Mouse (Mus musculus) limb, embryonic 14.5 days (tissue): ENCODE data around the gene Fut11. TPM values are rescaled to one million over a fixed set of nuclear protein-coding genes. Genes with fewer than 3 reads are reported as not detected.

Source experiments
- ATAC-seq: fragments of 200-750 bp; cut with Nextera tagmentation; 2 replicates; pipeline ENCODE4 v1.8.0; 2017; ENCODE audit warnings: low read depth, moderate number of reproducible peaks, moderate TSS enrichment; ENCODE audit not compliant: low FRiP score
- DNase-seq: peaks from one replicate; pipeline ENCODE4 v3.0.0-alpha.2; 2015; ENCODE audit warnings: low spot score
- H3K27ac ChIP-seq: fragments of 300-500 bp; sonication (generic); replicated peaks from 2 replicates; pipeline ENCODE4 v1.5.1; 2014; ENCODE audit warnings: low read depth, mild to moderate bottlenecking, low read length, moderate library complexity, mixed read lengths
- H3K27me3 ChIP-seq: fragments of 300-500 bp; sonication (generic); 2 replicates; pipeline ENCODE4 v1.6.1; 2014; ENCODE audit warnings: low read length, mixed read lengths; ENCODE audit not compliant: control insufficient read depth, insufficient read depth
- H3K36me3 ChIP-seq: fragments of 300-500 bp; sonication (generic); 2 replicates; pipeline ENCODE4 v1.6.1; 2014; ENCODE audit warnings: mild to moderate bottlenecking, low read length, moderate library complexity, mixed read lengths; ENCODE audit not compliant: control insufficient read depth, insufficient read depth
- H3K4me1 ChIP-seq: fragments of 300-500 bp; sonication (generic); 2 replicates; pipeline ENCODE4 v1.6.1; 2014; ENCODE audit warnings: antibody characterized with exemption, low read length, mixed read lengths; ENCODE audit not compliant: control insufficient read depth, insufficient read depth
- H3K4me2 ChIP-seq: fragments of 300-500 bp; sonication (generic); replicated peaks from 2 replicates; pipeline ENCODE4 v1.6.1; 2014; ENCODE audit warnings: low read depth, mild to moderate bottlenecking, low read length, moderate library complexity; ENCODE audit not compliant: severe bottlenecking
- H3K4me3 ChIP-seq: fragments of 300-500 bp; sonication (generic); replicated peaks from 2 replicates; pipeline ENCODE4 v1.5.1; 2014; ENCODE audit warnings: low read length
- H3K9ac ChIP-seq: fragments of 300-500 bp; sonication (generic); 2 replicates; pipeline ENCODE4 v1.6.1; 2014; ENCODE audit warnings: mild to moderate bottlenecking, low read depth, low read length, moderate library complexity; ENCODE audit not compliant: severe bottlenecking
- H3K9me3 ChIP-seq: fragments of 300-500 bp; sonication (generic); 2 replicates; pipeline ENCODE4 v1.6.1; 2016; ENCODE audit warnings: low read length; ENCODE audit not compliant: control insufficient read depth
- POLR2A ChIP-seq: fragments of 200-500 bp; IDR thresholded peaks from 2 replicates; pipeline ENCODE4 v1.8.0; 2012; ENCODE audit warnings: inconsistent platforms, mild to moderate bottlenecking, moderate library complexity, borderline replicate concordance; ENCODE audit not compliant: insufficient read depth, insufficient read length; ENCODE audit errors: extremely low read depth
- WGBS: fragments of 180-500 bp; shearing (Covaris S2); extraction: QIAGEN DNeasy Blood & Tissue Kit; methylation state at CpG from one replicate; pipeline ENCODE4 v1.1.7; 2014; 5-methylcytosine and 5-hydroxymethylcytosine counted together
- polyA plus RNA-seq, 2 experiments: library from polyadenylated mRNA; depleted of rRNA in 1 of 2; stranded (reverse) in 1 of 2; unstranded in 1 of 2; fragments of >200 nt; fragmentation: Nextera tagmentation in 1 of 2; extraction: Ambion mirVana in 1 of 2; gene quantifications; 2 replicates each; pipeline versions ENCODE4 v1.2.1 to v1.2.3; 2012 to 2014

Fut11 gene
- polyA plus RNA-seq, 2 experiments, result 22.6 to 26.9 TPM

GRCm38 (mm10) chr14:20729871-20730270 lies 35.1 kb downstream of the Fut11 start:
- H3K4me3 ChIP-seq, result no peak overlapping the region
- no peak overlapping the region for H3K27ac ChIP-seq
- DNase-seq, result no peak
- no peak for TF ChIP-seq POLR2A
- no peaks in the 10 kb centered on the region for H3K9me3 ChIP-seq
- no peaks in the 10 kb centered on the region for H3K27me3 ChIP-seq
- no peaks in the 10 kb centered on the region for H3K4me1 ChIP-seq
- peaks cover 69% of the 10 kb centered on the region for H3K36me3 ChIP-seq
- no peak overlapping the region for H3K9ac ChIP-seq
- 94% methylated on average over 9 of the region's 9 CpGs for WGBS
- ATAC-seq, result no peak
- no peak overlapping the region for H3K4me2 ChIP-seq

- H3K4me3 ChIP-seq, result no peak overlapping the region
- H3K9me3 ChIP-seq, result no peaks in the 10 kb centered on the region
- peaks cover 64% of the 10 kb centered on the region for H3K36me3 ChIP-seq
- no peaks in the 10 kb centered on the region for H3K27me3 ChIP-seq
- H3K27ac ChIP-seq, result no peak overlapping the region
- no peaks in the 10 kb centered on the region for H3K4me1 ChIP-seq
- DNase-seq (no peak), ATAC-seq (no peak)
- no peak overlapping the region for H3K4me2 ChIP-seq
- TF ChIP-seq POLR2A, result no peak
- WGBS, result 83% methylated on average over 9 of the region's 9 CpGs
- no peak overlapping the region for H3K9ac ChIP-seq
Measured at GRCm38 (mm10) chr14:20730853-20731602, 36.3 kb downstream of the Fut11 start.

DNA sequence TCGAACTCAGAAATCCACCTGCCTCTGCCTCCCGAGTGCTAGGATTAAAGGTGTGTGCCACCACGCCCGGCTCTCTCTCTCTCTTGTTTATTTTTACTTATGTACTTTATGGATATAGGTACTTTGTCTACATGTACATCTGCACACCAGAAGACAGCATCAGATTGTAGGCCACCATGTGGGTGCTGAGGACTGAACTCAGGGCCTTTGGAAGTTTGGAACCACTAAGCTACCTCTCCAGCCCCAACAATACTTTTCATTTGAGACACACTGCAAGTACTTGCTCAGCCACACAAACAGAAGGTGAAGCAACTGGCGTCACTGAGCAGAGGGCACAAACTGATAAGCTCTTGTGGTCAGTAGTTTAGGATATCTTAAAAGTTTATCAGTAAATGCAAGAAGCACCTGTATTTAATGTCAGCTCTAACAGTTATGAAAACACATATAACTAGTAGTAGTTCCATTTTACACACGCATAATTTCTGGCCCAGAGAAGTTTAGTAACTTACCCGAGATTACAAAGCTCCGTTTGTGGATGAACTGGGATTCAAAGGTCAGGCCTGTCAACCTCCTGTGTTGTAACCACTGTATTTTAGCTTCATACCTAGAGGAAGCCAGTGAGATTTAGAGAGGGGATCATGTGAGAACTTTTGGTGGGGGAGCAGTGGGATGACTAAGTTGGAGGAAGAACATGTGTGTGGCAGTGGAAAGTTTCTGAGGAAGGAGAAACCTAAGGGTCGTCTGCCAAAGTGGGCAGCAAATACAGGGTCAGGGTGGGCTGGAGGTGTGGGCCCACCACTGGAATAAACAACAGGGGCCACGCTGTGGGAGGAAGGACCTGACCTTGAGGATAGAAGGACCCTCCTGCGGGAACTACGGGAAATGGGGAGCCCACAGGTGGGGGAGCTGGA lies 38.5 kb downstream of the Fut11 start:
- peaks cover 61% of the 10 kb centered on the region for H3K36me3 ChIP-seq
- WGBS, result 51% methylated on average over 12 of the region's 12 CpGs
- H3K4me3 ChIP-seq, result peak overlapping the region; percentile 80
- no peaks in the 10 kb centered on the region for H3K4me1 ChIP-seq
- peak overlapping the region; percentile 92 for H3K27ac ChIP-seq
- no peaks in the 10 kb centered on the region for H3K27me3 ChIP-seq
- peak overlapping the region; percentile 84 for H3K4me2 ChIP-seq
- no peaks in the 10 kb centered on the region for H3K9me3 ChIP-seq
- TF ChIP-seq POLR2A, result no peak
- DNase-seq (no peak), ATAC-seq (no peak)
- peak overlapping the region; percentile 93 for H3K9ac ChIP-seq

DNA sequence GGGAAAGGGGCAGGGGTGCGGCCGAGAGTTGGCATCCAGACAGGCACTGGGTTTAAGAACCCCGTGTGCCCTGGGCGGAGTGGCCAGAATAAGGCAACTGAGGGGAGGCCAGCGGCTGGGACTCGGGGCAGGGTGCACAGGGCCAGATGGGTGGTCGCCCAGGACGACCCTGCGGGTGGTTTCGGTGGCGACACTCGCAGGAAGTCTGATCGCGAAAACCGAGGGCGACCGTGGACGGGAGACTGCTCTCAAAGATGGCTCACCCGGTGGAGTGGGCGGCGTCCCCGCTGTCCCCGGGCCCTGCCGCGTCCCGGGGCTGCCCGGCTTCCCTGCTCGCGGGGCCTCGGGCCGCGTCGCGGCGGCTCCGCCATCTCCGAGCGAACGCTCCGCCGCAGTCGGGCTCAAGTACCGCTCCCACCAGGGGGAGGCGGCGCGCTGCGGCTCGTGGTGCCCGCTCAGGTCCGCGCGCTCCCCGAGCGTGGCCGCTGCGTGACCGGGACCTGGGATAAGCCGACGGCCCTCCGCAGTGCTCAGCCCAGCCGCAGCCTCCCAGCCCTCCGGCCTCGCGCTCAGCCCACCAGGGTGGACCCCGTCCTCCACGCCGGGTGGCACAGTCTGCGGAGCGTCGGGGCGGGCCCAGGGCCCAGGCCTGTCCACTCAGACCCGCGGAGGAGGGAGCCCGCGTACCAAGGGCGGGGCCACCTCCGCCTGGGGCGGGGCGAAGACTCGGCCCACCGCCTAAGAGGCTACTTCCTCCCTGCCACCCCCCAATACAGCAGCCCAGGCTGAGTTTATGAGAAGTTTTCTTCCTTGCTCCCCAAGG lies 39.4 kb downstream of the Fut11 start, which contains the start of gene Ndst2:
TSS of gene Ndst2 (minus strand) at position 611 of the 823 bp plus-strand sequence.
- ATAC-seq, result peak; percentile 98
- Histone ChIP-seq H3K27me3 (no peaks in the 10 kb centered on the region), H3K4me3 (peak within 1 kb of the TSS; percentile 80), H3K9me3 (no peaks in the 10 kb centered on the region), H3K4me2 (peak within 1 kb of the TSS; percentile 84), H3K27ac (peak within 1 kb of the TSS; percentile 92), H3K9ac (peak within 1 kb of the TSS; percentile 93), H3K36me3 (peaks cover 61% of the 10 kb centered on the region), H3K4me1 (no peaks in the 10 kb centered on the region)
- DNase-seq, result peak; percentile 91
- 1% methylated on average over 44 of the region's 81 CpGs for WGBS
- peak; percentile 30; the same call in 1 of the 2 replicates for TF ChIP-seq POLR2A
